Mouse (Mus musculus) intestine, postnatal 0 days (tissue): ENCODE measurements around the gene Cgref1. TPM values are rescaled to one million over a fixed set of nuclear protein-coding genes. Genes with fewer than 3 reads are reported as not detected.

ENCODE experiments used
- ATAC-seq: fragments of 200-750 bp; cut with Nextera tagmentation; 2 replicates; pipeline ENCODE4 v1.8.0; 2017; ENCODE audit warnings: mild to moderate bottlenecking, moderate TSS enrichment, moderate library complexity
- H3K27ac ChIP-seq: fragments of 300-500 bp; sonication (generic); 2 replicates; pipeline ENCODE4 v1.5.1; 2014; ENCODE audit warnings: mild to moderate bottlenecking, low read depth, low read length, moderate library complexity
- H3K27me3 ChIP-seq: fragments of 300-500 bp; sonication (generic); replicated peaks from 2 replicates; pipeline ENCODE4 v1.6.1; 2014; ENCODE audit warnings: low read length, mixed read lengths; ENCODE audit not compliant: control insufficient read depth, insufficient read depth
- H3K36me3 ChIP-seq: fragments of 300-500 bp; sonication (generic); 2 replicates; pipeline ENCODE4 v1.6.1; 2014; ENCODE audit warnings: mild to moderate bottlenecking, moderate library complexity; ENCODE audit not compliant: control insufficient read depth, insufficient read depth
- H3K4me1 ChIP-seq: fragments of 300-500 bp; sonication (generic); replicated peaks from 2 replicates; pipeline ENCODE4 v1.6.1; 2014; ENCODE audit warnings: antibody characterized with exemption, low read length, mixed read lengths; ENCODE audit not compliant: control insufficient read depth, insufficient read depth
- H3K4me2 ChIP-seq: fragments of 300-500 bp; sonication (generic); replicated peaks from 2 replicates; pipeline ENCODE4 v1.6.1; 2014; ENCODE audit warnings: low read depth, mild to moderate bottlenecking, moderate library complexity
- H3K4me3 ChIP-seq: fragments of 300-500 bp; sonication (generic); 2 replicates; pipeline ENCODE4 v1.5.1; 2014; ENCODE audit warnings: low read depth, low read length
- H3K9ac ChIP-seq: fragments of 300-500 bp; sonication (generic); 2 replicates; pipeline ENCODE4 v1.6.1; 2014; ENCODE audit warnings: mild to moderate bottlenecking, low read depth, low read length
- H3K9me3 ChIP-seq: fragments of 300-500 bp; sonication (generic); 2 replicates; pipeline ENCODE4 v1.6.1; 2016; ENCODE audit warnings: mixed run types; ENCODE audit not compliant: control insufficient read depth
- CTCF ChIP-seq: sonication (generic); IDR thresholded peaks from 2 replicates; pipeline ENCODE4 v1.5.1; 2016; ENCODE audit warnings: low read depth, mild to moderate bottlenecking, control low read depth, antibody characterized with exemption, moderate library complexity
- WGBS: fragments of 180-500 bp; shearing (Covaris S2); extraction: QIAGEN DNeasy Blood & Tissue Kit; methylation state at CpG from one replicate; pipeline ENCODE4 v1.1.7; 2014; 5-methylcytosine and 5-hydroxymethylcytosine counted together
- polyA plus RNA-seq: library from polyadenylated mRNA; unstranded; fragments of >200 nt; fragmentation: Nextera tagmentation; extraction: Ambion mirVana; gene quantifications from 2 replicates; pipeline ENCODE4 v1.2.1, GENCODE M21; 2015

The Cgref1 gene
- polyA plus RNA-seq, 1 experiment from 2014 or later, result 618 TPM

DNA sequence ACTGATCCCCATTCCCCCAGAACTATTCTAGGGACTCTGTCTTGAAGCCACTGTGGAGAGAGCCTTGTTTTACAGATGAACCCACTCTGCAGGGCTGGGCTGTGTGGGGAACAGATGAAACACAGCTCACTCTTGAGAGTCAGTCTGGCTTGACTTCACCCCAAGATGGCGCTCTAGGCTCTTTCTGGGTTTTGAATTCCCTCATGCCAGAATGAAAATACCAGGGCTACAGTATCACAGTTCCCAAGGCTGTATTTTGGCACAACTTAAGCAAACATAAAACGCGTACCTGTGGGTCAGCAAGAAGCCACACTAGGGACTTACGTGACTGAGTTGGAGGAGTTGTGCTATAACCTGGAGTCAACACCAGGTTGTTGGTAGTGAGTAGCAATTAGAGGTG lies 15.3 kb downstream of the Cgref1 start:
- Histone ChIP-seq H3K9me3 (no peaks in the 10 kb centered on the region), H3K9ac (no peak overlapping the region), H3K27ac (no peak overlapping the region), H3K4me2 (no peak overlapping the region), H3K27me3 (no peaks in the 10 kb centered on the region), H3K4me1 (no peaks in the 10 kb centered on the region), H3K36me3 (peaks cover 4% of the 10 kb centered on the region; the same call in 1 of the 2 replicates), H3K4me3 (no peak overlapping the region)
- WGBS, result 43% methylated on average over 4 of the region's 4 CpGs
- TF ChIP-seq CTCF, result peak; percentile 86
- no peak for ATAC-seq

- peak overlapping the region; percentile 1; the same call in 1 of the 2 replicates for H3K4me2 ChIP-seq
- 43% methylated on average over 7 of the region's 7 CpGs for WGBS
- no peak overlapping the region for H3K27ac ChIP-seq
- no peak overlapping the region for H3K9ac ChIP-seq
- H3K9me3 ChIP-seq, result no peaks in the 10 kb centered on the region
- H3K27me3 ChIP-seq, result no peaks in the 10 kb centered on the region
- TF ChIP-seq CTCF, result no peak
- H3K4me3 ChIP-seq, result no peak overlapping the region
- no peaks in the 10 kb centered on the region for H3K4me1 ChIP-seq
- no peaks in the 10 kb centered on the region; the same call in 1 of the 2 replicates for H3K36me3 ChIP-seq
- no peak for ATAC-seq
Observed at GRCm38 (mm10) chr5:30927945-30928529, 17.4 kb downstream of the Cgref1 start.

DNA sequence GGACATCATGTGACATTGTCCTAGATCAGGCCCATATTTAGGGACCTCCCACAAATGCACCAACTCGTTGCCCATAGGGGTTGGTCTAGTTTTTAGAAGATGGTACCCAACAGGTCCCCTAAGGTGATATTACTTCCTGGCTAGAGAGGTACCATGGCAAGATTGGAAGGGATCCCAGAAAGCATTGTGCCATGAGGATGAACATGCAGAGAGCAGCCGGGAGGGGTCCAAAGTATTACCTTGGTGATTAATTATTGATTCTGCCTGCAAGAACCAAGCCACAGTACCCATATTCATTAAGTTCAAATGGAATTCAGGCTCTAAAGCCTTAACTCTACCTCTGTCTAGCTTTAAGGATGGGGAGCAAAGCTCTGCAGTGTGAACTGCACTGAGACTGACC lies 19.3 kb downstream of the Cgref1 start:
- no peak overlapping the region for H3K9ac ChIP-seq
- no peak for ATAC-seq

DNA sequence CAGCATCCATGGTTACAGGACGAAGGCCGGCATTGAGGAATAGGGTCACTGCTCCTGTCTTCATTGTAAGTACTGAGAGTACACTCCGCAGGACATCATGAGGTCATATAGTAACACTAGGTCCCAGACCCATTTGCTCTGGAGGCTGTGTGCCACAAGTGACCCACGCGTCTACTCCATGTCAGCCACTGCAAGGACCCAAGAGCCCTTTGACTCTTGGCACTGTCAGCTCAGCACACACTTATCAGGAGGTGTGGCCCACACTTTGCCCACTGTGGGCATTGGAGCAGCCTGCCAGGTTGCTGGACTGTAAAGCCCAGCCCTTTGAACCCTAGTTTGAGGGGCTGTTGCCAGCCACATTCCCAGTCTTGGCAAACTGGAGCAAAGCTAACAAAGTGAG lies 20.2 kb downstream of the Cgref1 start:
- Histone ChIP-seq H3K27me3 (no peaks in the 10 kb centered on the region), H3K9ac (no peak overlapping the region), H3K4me1 (0 out of 2 replicates have a peak, but pooled peaks cover 4% of the 10 kb centered on the region), H3K4me2 (no peak overlapping the region), H3K9me3 (no peaks in the 10 kb centered on the region), H3K36me3 (no peaks in the 10 kb centered on the region; the same call in 1 of the 2 replicates), H3K4me3 (no peak overlapping the region), H3K27ac (no peak overlapping the region)
- 83% methylated on average over 5 of the region's 5 CpGs for WGBS
- TF ChIP-seq CTCF, result no peak
- ATAC-seq, result peak; percentile 35

More for the DNA sequence above, 19.3 kb downstream of the Cgref1 start:
- no peak for TF ChIP-seq CTCF
- H3K4me2 ChIP-seq, result no peak overlapping the region
- H3K4me3 ChIP-seq, result no peak overlapping the region
- H3K4me1 ChIP-seq, result 0 out of 2 replicates have a peak, but pooled peaks cover 4% of the 10 kb centered on the region
- H3K27me3 ChIP-seq, result no peaks in the 10 kb centered on the region
- no peaks in the 10 kb centered on the region for H3K9me3 ChIP-seq
- H3K27ac ChIP-seq, result no peak overlapping the region
- no peaks in the 10 kb centered on the region for H3K36me3 ChIP-seq
- WGBS, result 79% methylated on average over 2 of the region's 2 CpGs

DNA sequence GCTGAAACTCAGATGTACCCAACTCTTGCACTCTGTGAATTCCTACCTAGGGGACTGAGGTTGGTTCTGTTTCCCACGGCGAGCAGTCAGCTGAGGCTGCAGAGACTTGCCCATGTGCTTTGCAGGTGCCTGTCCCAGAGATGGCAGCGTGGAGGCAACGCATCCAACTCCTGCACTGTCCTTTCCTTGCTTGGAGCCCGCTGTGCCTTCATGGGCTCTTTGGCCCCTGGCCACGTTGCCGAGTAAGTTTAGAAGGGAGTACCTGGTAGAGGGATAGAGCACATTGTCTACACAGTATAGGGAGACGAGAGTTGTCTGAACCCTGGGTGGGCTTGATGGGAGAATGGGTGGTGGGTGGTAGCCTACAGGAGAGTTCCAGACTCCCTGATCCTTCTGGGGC lies 20.8 kb downstream of the Cgref1 start:
- Histone ChIP-seq H3K36me3 (peaks cover under 1% of the 10 kb centered on the region; the same call in 1 of the 2 replicates), H3K4me1 (0 out of 2 replicates have a peak, but pooled peaks cover 4% of the 10 kb centered on the region), H3K9ac (no peak overlapping the region), H3K9me3 (no peaks in the 10 kb centered on the region), H3K4me2 (no peak overlapping the region), H3K4me3 (no peak overlapping the region), H3K27me3 (no peaks in the 10 kb centered on the region), H3K27ac (no peak overlapping the region)
- WGBS, result 83% methylated on average over 8 of the region's 8 CpGs
- ATAC-seq, result no peak
- TF ChIP-seq CTCF, result no peak

DNA sequence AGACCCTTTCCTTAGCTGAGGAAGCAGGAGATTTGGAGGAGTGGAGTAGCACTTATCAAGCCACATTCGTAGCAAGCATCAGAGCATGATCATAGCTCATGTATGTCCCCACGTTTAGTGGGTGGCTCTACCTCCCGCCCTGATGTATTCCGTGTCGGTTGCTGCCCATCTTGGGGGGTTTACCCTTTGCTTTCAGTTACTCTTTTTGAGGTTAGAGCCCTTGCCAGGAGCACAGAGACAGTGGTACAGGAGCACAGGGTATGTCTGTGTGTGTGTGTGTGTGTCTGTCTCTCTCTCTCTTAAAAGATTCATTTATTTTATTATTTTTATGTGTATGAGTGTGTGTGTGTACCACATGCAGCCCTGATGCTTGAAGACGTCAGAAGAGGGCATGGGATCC lies 22.3 kb downstream of the Cgref1 start:
- no peak for TF ChIP-seq CTCF
- H3K27me3 ChIP-seq, result no peaks in the 10 kb centered on the region
- H3K4me3 ChIP-seq, result no peak overlapping the region
- peak overlapping the region; percentile 87 for H3K4me2 ChIP-seq
- H3K4me1 ChIP-seq, result 0 out of 2 replicates have a peak, but pooled peaks cover 4% of the 10 kb centered on the region
- H3K27ac ChIP-seq, result no peak overlapping the region
- WGBS, result 75% methylated on average over 6 of the region's 6 CpGs
- no peak overlapping the region for H3K9ac ChIP-seq
- H3K9me3 ChIP-seq, result no peaks in the 10 kb centered on the region
- no peak for ATAC-seq
- peaks cover 16% of the 10 kb centered on the region; the same call in 1 of the 2 replicates for H3K36me3 ChIP-seq
